Mouse (Mus musculus) CH12.LX (cell line): ENCODE measurements around the gene 4930590J08Rik. TPM values are rescaled to one million over a fixed set of nuclear protein-coding genes. Genes with fewer than 3 reads are reported as not detected.

Experiments
- DNase-seq: peaks from one replicate; pipeline ENCODE4 v3.0.0-alpha.2; 2013; ENCODE audit errors: extremely low read depth
- H3K27ac ChIP-seq: 2 replicates; pipeline ENCODE4 v1.5.1; 2012; ENCODE audit warnings: low read depth, mild to moderate bottlenecking, control low read depth, moderate library complexity; ENCODE audit not compliant: insufficient read depth
- H3K27me3 ChIP-seq: replicated peaks from 2 replicates; pipeline ENCODE3; 2012; ENCODE audit warnings: inconsistent platforms
- H3K36me3 ChIP-seq, 2 experiments: replicated peaks in 1 of 2; 2 replicates each; pipeline versions ENCODE3 to v1.6.1; 2012; ENCODE audit warnings: inconsistent platforms in 1 of 2, low read length in 1 of 2, mild to moderate bottlenecking in 1 of 2, mixed read lengths in 1 of 2, moderate library complexity in 1 of 2; ENCODE audit not compliant: control insufficient read depth in 1 of 2, insufficient read depth in 1 of 2
- H3K4me1 ChIP-seq, 2 experiments: 2 replicates each; pipeline ENCODE4 v1.6.1; 2012; ENCODE audit warnings: inconsistent platforms in 1 of 2, moderate library complexity in 1 of 2; ENCODE audit not compliant: insufficient read depth in 2 of 2, control insufficient read depth in 1 of 2
- H3K4me2 ChIP-seq: 2 replicates; pipeline ENCODE4 v1.6.1; 2012; ENCODE audit warnings: low read depth, mild to moderate bottlenecking, control low read depth; ENCODE audit not compliant: poor library complexity, insufficient read depth, severe bottlenecking
- H3K4me3 ChIP-seq, 3 experiments: fragments of 150-350 bp in 1 of 3; sonication (generic) in 1 of 3; replicated peaks in 1 of 3; 2 replicates each; pipeline versions ENCODE3 to v1.5.1; 2011 to 2012; ENCODE audit warnings: low read depth in 2 of 3, low read length in 2 of 3, mild to moderate bottlenecking in 2 of 3, moderate library complexity in 2 of 3, control low read depth in 1 of 3, improper control_type of control experiment in 1 of 3, inconsistent platforms in 1 of 3, mixed read lengths in 1 of 3; ENCODE audit not compliant: poor library complexity in 1 of 3
- H3K79me2 ChIP-seq: replicated peaks from 2 replicates; pipeline ENCODE4 v1.6.1; 2012; ENCODE audit warnings: mild to moderate bottlenecking, moderate library complexity; ENCODE audit not compliant: control insufficient read depth, poor library complexity, insufficient read depth, severe bottlenecking; ENCODE audit errors: extremely low read depth
- H3K9ac ChIP-seq: 2 replicates; pipeline ENCODE4 v1.6.1; 2012; ENCODE audit warnings: low read depth, mild to moderate bottlenecking, control low read depth, moderate library complexity; ENCODE audit not compliant: insufficient read depth
- H3K9me3 ChIP-seq: replicated peaks from 2 replicates; pipeline ENCODE3; 2012; ENCODE audit warnings: low read length, inconsistent platforms, mixed read lengths
- BHLHE40 ChIP-seq: IDR thresholded peaks from 2 replicates; pipeline ENCODE4 v1.6.1; 2011; ENCODE audit warnings: mild to moderate bottlenecking, low read depth, low read length, improper control_type of control experiment
- CHD1 ChIP-seq: IDR thresholded peaks from 2 replicates; pipeline ENCODE4 v1.6.1; 2012; ENCODE audit warnings: low read depth, low read length, improper control_type of control experiment, inconsistent platforms
- CTCF ChIP-seq, 2 experiments: IDR thresholded peaks in 1 of 2; conservative IDR thresholded peaks in 1 of 2; 2 replicates each; pipeline ENCODE4 v1.5.1; 2011 to 2012; ENCODE audit warnings: low read depth in 2 of 2, low read length in 2 of 2, improper control_type of control experiment in 1 of 2, inconsistent platforms in 1 of 2, mild to moderate bottlenecking in 1 of 2, moderate library complexity in 1 of 2
- ELF1 ChIP-seq: IDR thresholded peaks from 2 replicates; pipeline ENCODE4 v1.6.1; 2014; ENCODE audit warnings: low read depth, mild to moderate bottlenecking, inconsistent platforms, low read length, improper control_type of control experiment
- ETS1 ChIP-seq: conservative IDR thresholded peaks from 2 replicates; pipeline ENCODE4 v1.6.1; 2012; ENCODE audit warnings: low read depth, mild to moderate bottlenecking, inconsistent platforms, low read length, improper control_type of control experiment, moderate library complexity
- MAZ ChIP-seq: IDR thresholded peaks from 2 replicates; pipeline ENCODE4 v1.6.1; 2012; ENCODE audit warnings: low read depth, mild to moderate bottlenecking, inconsistent platforms, low read length, improper control_type of control experiment, moderate library complexity
- PAX5 ChIP-seq: IDR thresholded peaks from 2 replicates; pipeline ENCODE4 v1.6.1; 2012; ENCODE audit warnings: low read length, inconsistent platforms, mixed read lengths
- POLR2AphosphoS2 ChIP-seq: IDR thresholded peaks from 2 replicates; pipeline ENCODE4 v1.6.1; 2011; ENCODE audit warnings: low read depth, low read length, improper control_type of control experiment
- RAD21 ChIP-seq: IDR thresholded peaks from 2 replicates; pipeline ENCODE4 v1.6.1; 2011; ENCODE audit warnings: low read depth, mild to moderate bottlenecking, low read length, improper control_type of control experiment, moderate library complexity
- SMC3 ChIP-seq: IDR thresholded peaks from 2 replicates; pipeline ENCODE4 v1.6.1; 2011; ENCODE audit warnings: low read depth, low read length, improper control_type of control experiment
- TBP ChIP-seq: conservative IDR thresholded peaks from 2 replicates; pipeline ENCODE4 v1.6.1; 2011; ENCODE audit warnings: low read depth, low read length, improper control_type of control experiment
- UBTF ChIP-seq: IDR thresholded peaks from 2 replicates; pipeline ENCODE4 v1.6.1; 2012; ENCODE audit warnings: low read depth, mild to moderate bottlenecking, inconsistent platforms, low read length, improper control_type of control experiment, moderate library complexity
- USF2 ChIP-seq: conservative IDR thresholded peaks from 2 replicates; pipeline ENCODE4 v1.6.1; 2011; ENCODE audit warnings: low read depth, low read length, improper control_type of control experiment
- dilution Hi-C: fragments of 300-500 bp; cut with MboI; formaldehyde crosslinking; loops from 2 replicates; pipeline ENCODE4 v1.14.3; 2020; ENCODE audit warnings: low sequenced_read_pairs; ENCODE audit not compliant: extremely low pct_unique_long_range_greater_than_20kb, extremely low pct_ligation_motif_present
- in situ Hi-C: fragments of 300-500 bp; cut with MboI; formaldehyde crosslinking; loops from 3 replicates; pipeline ENCODE4 v1.14.3; 2019; ENCODE audit warnings: low sequenced_read_pairs, low pct_ligation_motif_present, low pct_unique_long_range_greater_than_20kb, mixed read lengths
- polyA plus RNA-seq: library from polyadenylated mRNA; unstranded; fragments of >175 nt; gene quantifications from 2 replicates; pipeline ENCODE4 v1.2.1, GENCODE M21; 2012; ENCODE audit warnings: low read depth; ENCODE audit not compliant: insufficient read length
- total RNA-seq, 2 experiments: library from RNA; depleted of rRNA; stranded (reverse); fragments of 300-350 nt in 1 of 2; fragments of >200 nt in 1 of 2; gene quantifications; 2 replicates each; pipeline ENCODE4 v1.2.3; 2012 to 2014

The 4930590J08Rik gene
- total and polyA plus RNA-seq, 3 experiments = 0.30 to 0.69 (median 0.34) TPM

- in situ Hi-C loops (no loop called here), dilution Hi-C loops (no loop called here)
- Histone ChIP-seq H3K4me3 (no peak overlapping the region), H3K27me3 (peaks cover 33% of the 10 kb centered on the region), H3K9ac (no peak overlapping the region), H3K36me3 (no peaks in the 10 kb centered on the region), H3K4me1 (peaks cover 0 to 16% of the 10 kb centered on the region in 2 experiments; a peak in 2 of 4 replicates), H3K79me2 (no peaks in the 10 kb centered on the region)
- DNase-seq = no peak
- TF ChIP-seq ELF1 (no peak), TBP (no peak), SMC3 (no peak)
- TF ChIP-seq, all 38 proteins: peak for 0
- Histone ChIP-seq H3K4me2 (no peak overlapping the region), H3K27ac (no peak overlapping the region), H3K9me3 (no peaks in the 10 kb centered on the region)
These were observed 91.3 kb downstream of the 4930590J08Rik start for GRCm38 (mm10) chr6:91993795-91994505.

GRCm38 (mm10) chr6:91996072-91996471 lies 93.5 kb downstream of the 4930590J08Rik start:
- no peak for TF ChIP-seq PAX5
- no peak for TF ChIP-seq BHLHE40
- no peak for TF ChIP-seq CHD1
- no peak for TF ChIP-seq USF2
- no peak for TF ChIP-seq ETS1
- no peak for TF ChIP-seq CTCF (conservative IDR thresholded peaks at IDR 0.05 in 1 of 2, IDR thresholded peaks at IDR 0.05 in 1 of 2; ENCODE audit: low read depth in 2 of 2, low read length in 2 of 2)
- TF ChIP-seq UBTF = no peak
- TF ChIP-seq POLR2AphosphoS2 = no peak
- no peak for TF ChIP-seq MAZ
- TF ChIP-seq RAD21 = no peak
- no peak overlapping the region for H3K4me2 ChIP-seq
- no peak overlapping the region for H3K4me3 ChIP-seq
- H3K9me3 ChIP-seq = no peaks in the 10 kb centered on the region
- no peaks in the 10 kb centered on the region for H3K36me3 ChIP-seq
- no peak for DNase-seq
- no peak overlapping the region for H3K27ac ChIP-seq
- in situ Hi-C loops (no loop called here), dilution Hi-C loops (no loop called here)
- peaks cover 40% of the 10 kb centered on the region for H3K27me3 ChIP-seq
- H3K4me1 ChIP-seq = peaks cover 2 to 16% of the 10 kb centered on the region in 2 experiments; a peak in 2 of 4 replicates
- H3K9ac ChIP-seq = no peak overlapping the region
- H3K79me2 ChIP-seq = no peaks in the 10 kb centered on the region

Other genes starting within 250 kb of the 4930590J08Rik start
- gene Slc6a6, start 218.8 kb upstream of the 4930590J08Rik start, total RNA-seq (2012; rRNA removed) = 28.9 and 31.3 TPM in 2 replicates
- 28.4 and 30.1 TPM in 2 replicates for gene Slc6a6, start 218.8 kb upstream of the 4930590J08Rik start, total RNA-seq (2014; rRNA removed)
- 42.6 and 56.0 TPM in 2 replicates for gene Slc6a6, start 218.8 kb upstream of the 4930590J08Rik start, polyA plus RNA-seq
- 0.04 TPM in 1 of 2 replicates, not detected in the other for gene Grip2, start 75.6 kb upstream of the 4930590J08Rik start, total RNA-seq (2012; rRNA removed)
- not detected in 2 replicates for gene Grip2, start 75.6 kb upstream of the 4930590J08Rik start, total RNA-seq (2014; rRNA removed)
- gene Grip2, start 75.6 kb upstream of the 4930590J08Rik start, polyA plus RNA-seq = 0.04 and 0.07 TPM in 2 replicates
- 13.7 and 13.9 TPM in 2 replicates for gene Ccdc174, start 24.8 kb upstream of the 4930590J08Rik start, total RNA-seq (2012; rRNA removed)
- 18.8 and 22.3 TPM in 2 replicates for gene Ccdc174, start 24.8 kb upstream of the 4930590J08Rik start, total RNA-seq (2014; rRNA removed)
- gene Ccdc174, start 24.8 kb upstream of the 4930590J08Rik start, polyA plus RNA-seq = 23.5 and 29.9 TPM in 2 replicates
- gene Fgd5, start 76.1 kb downstream of the 4930590J08Rik start, total RNA-seq (2012; rRNA removed) = not detected in 2 replicates
- gene Fgd5, start 76.1 kb downstream of the 4930590J08Rik start, total RNA-seq (2014; rRNA removed) = not detected in 2 replicates
- gene Fgd5, start 76.1 kb downstream of the 4930590J08Rik start, polyA plus RNA-seq = not detected in 2 replicates
- 14.1 and 14.3 TPM in 2 replicates for gene Nr2c2, start 188.6 kb downstream of the 4930590J08Rik start, total RNA-seq (2012; rRNA removed)
- 12.4 and 13.0 TPM in 2 replicates for gene Nr2c2, start 188.6 kb downstream of the 4930590J08Rik start, total RNA-seq (2014; rRNA removed)
- 12.2 and 12.7 TPM in 2 replicates for gene Nr2c2, start 188.6 kb downstream of the 4930590J08Rik start, polyA plus RNA-seq